Mouse (Mus musculus): ENCODE measurements around the gene Ctsw. TPM values are rescaled to one million over a fixed set of nuclear protein-coding genes. Genes with fewer than 3 reads are reported as not detected.
"Not testable (repeated sequence)": the region's sequence is repeated elsewhere in the genome, so short reads cannot be mapped to it uniquely, and the experiment has no call there.

The Ctsw gene
- polyA plus RNA-seq, 1 experiment from 2014 or later, result 1.7 TPM

- Histone ChIP-seq H3K4me1 (peaks cover 14% of the 10 kb centered on the region), H3K27ac (replicated peaks) (no peak overlapping the region), H3K9me3 (replicated peaks) (no peaks in the 10 kb centered on the region), H3K27me3 (ENCODE audit: low read depth, poor library complexity, severe bottlenecking) (no peaks in the 10 kb centered on the region), H3K36me3 (peaks cover 61% of the 10 kb centered on the region), H3K4me3 (no peak overlapping the region)
- DNase-seq (ENCODE audit: low spot score), result no peak
- WGBS, result 88% methylated on average over 12 of the region's 12 CpGs
Measured at GRCm38 (mm10) chr19:5495353-5496051, 27.2 kb upstream of the Ctsw start.

- Histone ChIP-seq H3K36me3 (peaks cover 61% of the 10 kb centered on the region), H3K4me1 (peaks cover 23% of the 10 kb centered on the region), H3K9me3 (replicated peaks) (no peaks in the 10 kb centered on the region), H3K27ac (replicated peaks) (no peak overlapping the region), H3K4me3 (no peak overlapping the region), H3K27me3 (ENCODE audit: low read depth, poor library complexity, severe bottlenecking) (no peaks in the 10 kb centered on the region)
- DNase-seq (ENCODE audit: low spot score), result no peak
- WGBS, result 95% methylated on average over 3 of the region's 3 CpGs
Measured at GRCm38 (mm10) chr19:5494314-5494713, 26.0 kb upstream of the Ctsw start.

- WGBS, result 77% methylated on average over 9 of the region's 9 CpGs
- DNase-seq (ENCODE audit: low spot score); H3K9me3 ChIP-seq (replicated peaks); H3K27ac ChIP-seq (replicated peaks); H3K27me3 ChIP-seq (ENCODE audit: low read depth, poor library complexity, severe bottlenecking): not testable (repeated sequence)
- Histone ChIP-seq H3K4me1 (peaks cover 31% of the 10 kb centered on the region), H3K4me3 (peak overlapping the region; percentile 86; the same call in 1 of the 2 replicates), H3K36me3 (peaks cover 61% of the 10 kb centered on the region)
Measured at GRCm38 (mm10) chr19:5493301-5493721, 25.0 kb upstream of the Ctsw start.

- Histone ChIP-seq H3K4me3 (peak overlapping the region; percentile 86), H3K9me3 (replicated peaks) (no peaks in the 10 kb centered on the region), H3K27ac (replicated peaks) (no peak overlapping the region), H3K36me3 (peaks cover 56% of the 10 kb centered on the region), H3K4me1 (peaks cover 35% of the 10 kb centered on the region), H3K27me3 (ENCODE audit: low read depth, poor library complexity, severe bottlenecking) (no peaks in the 10 kb centered on the region)
- 89% methylated on average over 4 of the region's 4 CpGs for WGBS
- no peak for DNase-seq (ENCODE audit: low spot score)
Measured at GRCm38 (mm10) chr19:5492641-5493040, 24.3 kb upstream of the Ctsw start.

- DNase-seq (ENCODE audit: low spot score), result peak; percentile 77
- Histone ChIP-seq H3K36me3 (peaks cover 46% of the 10 kb centered on the region), H3K4me1 (peaks cover 47% of the 10 kb centered on the region), H3K27me3 (ENCODE audit: low read depth, poor library complexity, severe bottlenecking) (no peaks in the 10 kb centered on the region), H3K9me3 (replicated peaks) (no peaks in the 10 kb centered on the region), H3K27ac (replicated peaks) (peak overlapping the region; percentile 99), H3K4me3 (peak overlapping the region; percentile 86)
- under 1% methylated on average over 59 of the region's 59 CpGs for whole genome bisulfite sequencing
Measured at GRCm38 (mm10) chr19:5490898-5491708, 22.8 kb upstream of the Ctsw start.

GRCm38 (mm10) chr19:5490313-5490897, 22.1 kb upstream of the Ctsw start, which contains the start of gene Cfl1:
Gene Cfl1, plus strand, starts transcription at chr19:5490455.
- under 1% methylated on average over 62 of the region's 62 CpGs for WGBS
- Histone ChIP-seq H3K9me3 (replicated peaks) (no peaks in the 10 kb centered on the region), H3K27me3 (ENCODE audit: low read depth, poor library complexity, severe bottlenecking) (no peaks in the 10 kb centered on the region), H3K4me3 (peak within 1 kb of the TSS; percentile 86), H3K27ac (replicated peaks) (peak within 1 kb of the TSS; percentile 99), H3K4me1 (peaks cover 47% of the 10 kb centered on the region), H3K36me3 (peaks cover 46% of the 10 kb centered on the region)
- DNase-seq (ENCODE audit: low spot score), result peak; percentile 95

GRCm38 (mm10) chr19:5489721-5490120, 21.4 kb upstream of the Ctsw start:
- peaks cover 47% of the 10 kb centered on the region for H3K36me3 ChIP-seq
- peaks cover 47% of the 10 kb centered on the region for H3K4me1 ChIP-seq
- WGBS, result 61% methylated on average over 10 of the region's 10 CpGs
- H3K9me3 ChIP-seq (replicated peaks); H3K27me3 ChIP-seq (ENCODE audit: low read depth, poor library complexity, severe bottlenecking); DNase-seq (ENCODE audit: low spot score): not testable (repeated sequence)
- H3K27ac ChIP-seq (replicated peaks), result peak overlapping the region; percentile 99
- peak overlapping the region; percentile 86 for H3K4me3 ChIP-seq

GRCm38 (mm10) chr19:5488878-5489571, 20.7 kb upstream of the Ctsw start:
- 0% methylated on average over 26 of the region's 26 CpGs for WGBS
- Histone ChIP-seq H3K27me3 (ENCODE audit: low read depth, poor library complexity, severe bottlenecking) (no peaks in the 10 kb centered on the region), H3K9me3 (replicated peaks) (no peaks in the 10 kb centered on the region), H3K27ac (replicated peaks) (peak overlapping the region; percentile 99), H3K4me3 (peak overlapping the region; percentile 86), H3K36me3 (peaks cover 47% of the 10 kb centered on the region), H3K4me1 (peaks cover 47% of the 10 kb centered on the region)
- DNase-seq (ENCODE audit: low spot score), result peak; percentile 98

GRCm38 (mm10) chr19:5487768-5488550, 19.7 kb upstream of the Ctsw start, which contains the start of gene Mus81:
Gene Mus81, minus strand, starts transcription at chr19:5488402.
- Histone ChIP-seq H3K9me3 (replicated peaks) (no peaks in the 10 kb centered on the region), H3K27ac (replicated peaks) (peak within 1 kb of the TSS; percentile 99), H3K4me3 (peak within 1 kb of the TSS; percentile 86), H3K4me1 (peaks cover 47% of the 10 kb centered on the region), H3K27me3 (ENCODE audit: low read depth, poor library complexity, severe bottlenecking) (no peaks in the 10 kb centered on the region), H3K36me3 (peaks cover 47% of the 10 kb centered on the region)
- under 1% methylated on average over 39 of the region's 39 CpGs for WGBS
- DNase-seq (ENCODE audit: low spot score), result peak; percentile 95

GRCm38 (mm10) chr19:5486771-5487170, 18.5 kb upstream of the Ctsw start:
- Histone ChIP-seq H3K27me3 (ENCODE audit: low read depth, poor library complexity, severe bottlenecking) (no peaks in the 10 kb centered on the region), H3K27ac (replicated peaks) (peak overlapping the region; percentile 99; the same call in 1 of the 2 replicates), H3K36me3 (peaks cover 49% of the 10 kb centered on the region), H3K9me3 (replicated peaks) (no peaks in the 10 kb centered on the region), H3K4me1 (peaks cover 36% of the 10 kb centered on the region), H3K4me3 (peak overlapping the region; percentile 86)
- DNase-seq (ENCODE audit: low spot score), result no peak
- WGBS, result 91% methylated on average over 4 of the region's 4 CpGs

- 92% methylated on average over 8 of the region's 8 CpGs for WGBS
Measured at GRCm38 (mm10) chr19:5486286-5486685, 18.0 kb upstream of the Ctsw start.

More at GRCm38 (mm10) chr19:5486286-5486685, 18.0 kb upstream of the Ctsw start:
- Histone ChIP-seq H3K4me1 (peaks cover 34% of the 10 kb centered on the region), H3K27ac (replicated peaks) (no peak overlapping the region), H3K9me3 (replicated peaks) (no peaks in the 10 kb centered on the region), H3K27me3 (ENCODE audit: low read depth, poor library complexity, severe bottlenecking) (no peaks in the 10 kb centered on the region), H3K4me3 (peak overlapping the region; percentile 86; the same call in 1 of the 2 replicates), H3K36me3 (peaks cover 54% of the 10 kb centered on the region)
- no peak for DNase-seq (ENCODE audit: low spot score)
